Mouse (Mus musculus) common myeloid progenitor, adult 5-6 weeks (primary cell): Measurements from ENCODE around the gene Plekhf1. TPM values are rescaled to one million over a fixed set of nuclear protein-coding genes. Genes with fewer than 3 reads are reported as not detected.

ENCODE experiments used
- ATAC-seq: replicated peaks from 2 replicates; pipeline ENCODE4 v1.8.0; 2016; ENCODE audit warnings: low read depth, mild to moderate bottlenecking, moderate TSS enrichment, inconsistent platforms; ENCODE audit not compliant: poor library complexity, severe bottlenecking
- total RNA-seq: library from RNA; stranded (forward); fragments of 200-1000, 187-1606 nt; gene quantifications from 2 replicates; pipeline ENCODE4 v1.2.3, GENCODE M21; 2017

The Plekhf1 gene
- total RNA-seq = 0.27 and 0.34 TPM in 2 replicates

GRCm38 (mm10) chr7:38227900-38228298 is at the start of gene Plekhf1:
Gene Plekhf1, minus strand, starts transcription at chr7:38228016.
- peak; percentile 96 for ATAC-seq

GRCm38 (mm10) chr7:38272551-38272950 is 44.7 kb upstream of the Plekhf1 start:
- no peak for ATAC-seq

- peak; percentile 22 for ATAC-seq
Measured at GRCm38 (mm10) chr7:38271859-38272258, 44.0 kb upstream of the Plekhf1 start.

GRCm38 (mm10) chr7:38271511-38271811 is 43.6 kb upstream of the Plekhf1 start:
- ATAC-seq = no peak

- peak; percentile 94 for ATAC-seq
Measured at GRCm38 (mm10) chr7:38270703-38271510, 43.1 kb upstream of the Plekhf1 start, which contains the start of gene Pop4. Gene Pop4, minus strand, starts transcription at chr7:38271423.

DNA sequence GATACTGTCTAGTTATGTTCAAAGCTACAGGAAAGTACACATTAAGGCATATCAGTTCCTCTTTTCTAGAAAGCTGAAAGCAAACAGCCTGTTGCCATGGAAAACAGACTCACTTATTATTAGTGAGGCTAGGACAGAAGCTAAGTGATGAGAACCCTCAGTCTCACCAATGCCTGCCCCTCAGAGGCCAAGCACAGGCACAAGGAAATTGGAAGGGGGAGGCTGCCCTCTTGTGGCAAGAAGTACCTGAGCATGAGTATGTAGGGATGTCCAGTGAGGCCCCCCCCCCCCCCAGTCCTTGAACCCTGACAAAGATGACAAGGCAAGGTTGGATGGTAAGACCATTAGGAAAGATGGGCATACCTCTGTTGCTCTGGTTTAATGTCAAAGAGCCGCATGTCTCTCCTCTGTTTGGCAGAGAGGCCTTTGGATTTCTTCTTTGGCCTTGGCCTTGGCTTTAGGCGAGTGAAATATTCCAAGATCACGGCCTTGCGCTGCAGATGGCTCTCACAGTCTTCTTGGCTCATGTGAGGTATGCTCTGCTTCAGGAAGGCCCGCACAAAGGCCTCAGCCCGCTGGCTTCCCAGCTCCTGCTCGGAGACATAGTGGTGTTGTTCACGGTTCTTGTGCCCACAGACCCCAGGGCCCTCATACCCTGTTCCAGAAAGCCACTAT is 39.3 kb upstream of the Plekhf1 start:
- peak; percentile 66 for ATAC-seq

DNA sequence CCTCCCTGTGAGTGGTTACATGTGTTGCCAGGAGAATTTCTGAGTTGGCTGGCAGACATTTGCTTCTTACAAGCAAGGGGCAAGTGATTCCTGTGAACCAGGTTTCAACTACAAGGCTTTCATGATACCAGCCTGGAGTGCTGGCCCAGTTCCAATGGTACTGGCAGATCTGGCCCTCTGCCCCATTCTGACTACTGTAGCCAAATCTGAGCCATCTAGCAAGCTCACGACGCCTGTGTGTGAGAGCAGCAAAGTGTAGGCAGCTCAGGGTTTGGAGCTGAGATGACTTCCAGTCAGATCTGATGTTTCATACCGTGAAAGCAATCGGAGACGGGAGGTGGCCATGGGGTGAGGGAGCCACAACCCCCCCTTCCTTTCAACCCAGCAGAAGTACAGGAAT is 34.6 kb upstream of the Plekhf1 start:
- ATAC-seq = no peak

DNA sequence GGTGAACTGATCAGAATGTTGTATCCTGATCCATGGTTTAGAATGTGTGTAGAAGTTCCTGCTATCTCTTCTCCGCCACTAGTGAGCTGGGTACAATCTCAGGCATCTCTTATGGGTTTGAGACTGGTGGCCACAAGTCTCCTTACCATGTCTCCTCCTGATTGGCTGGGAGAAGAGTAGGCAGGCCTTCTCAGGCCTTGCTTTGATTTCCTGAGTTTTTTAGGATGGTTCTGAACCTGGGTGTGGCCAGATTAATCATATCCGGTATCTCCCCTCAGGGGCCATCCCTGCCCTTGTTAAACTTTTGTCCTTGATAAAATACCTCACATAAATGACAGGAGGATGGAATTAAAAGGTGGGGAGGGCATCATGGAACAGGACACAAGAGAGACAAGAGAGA is 31.8 kb upstream of the Plekhf1 start:
- ATAC-seq = no peak

DNA sequence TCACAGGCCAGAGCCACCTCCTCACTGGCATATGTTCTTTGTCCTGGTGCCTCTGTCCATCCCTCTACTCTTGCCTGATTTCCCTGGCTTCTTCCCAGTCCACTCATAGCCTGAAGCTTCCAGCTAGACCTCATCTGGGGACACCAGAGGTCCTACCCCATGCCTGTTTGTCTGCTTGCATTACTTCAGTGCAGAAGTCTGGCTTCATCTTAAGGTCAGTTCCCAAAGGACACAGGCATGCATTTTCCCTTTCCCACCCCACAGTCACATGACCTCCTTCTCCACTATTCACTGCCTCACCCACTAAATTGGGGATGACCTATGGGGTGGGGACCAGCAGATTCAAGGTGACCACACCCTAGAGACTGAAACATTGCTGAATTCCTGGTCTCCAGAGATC is 25.6 kb upstream of the Plekhf1 start:
- ATAC-seq = no peak

- ATAC-seq = no peak
Measured at GRCm38 (mm10) chr7:38251494-38252216, 23.8 kb upstream of the Plekhf1 start.

- ATAC-seq = no peak
Measured at GRCm38 (mm10) chr7:38242417-38242816, 14.6 kb upstream of the Plekhf1 start.

DNA sequence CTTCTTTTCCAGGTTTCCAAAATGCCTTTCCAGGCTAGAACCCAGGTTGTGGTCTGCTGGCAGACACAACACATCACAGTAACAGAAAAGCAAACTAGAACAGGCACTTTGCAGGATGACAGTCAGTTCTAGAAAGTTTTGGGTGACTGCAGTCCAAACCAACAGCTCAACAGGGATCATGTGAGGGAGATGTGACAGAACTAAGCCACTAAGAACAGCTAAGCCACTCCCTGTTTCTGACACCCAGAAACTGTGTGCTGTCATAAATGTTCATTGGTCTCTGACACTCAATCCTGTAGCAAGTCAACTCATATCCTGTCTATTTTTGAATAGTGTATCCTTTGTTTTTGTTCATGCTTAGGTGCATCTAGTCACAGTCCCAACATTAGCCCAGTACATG is 9.3 kb upstream of the Plekhf1 start:
- ATAC-seq = no peak

DNA sequence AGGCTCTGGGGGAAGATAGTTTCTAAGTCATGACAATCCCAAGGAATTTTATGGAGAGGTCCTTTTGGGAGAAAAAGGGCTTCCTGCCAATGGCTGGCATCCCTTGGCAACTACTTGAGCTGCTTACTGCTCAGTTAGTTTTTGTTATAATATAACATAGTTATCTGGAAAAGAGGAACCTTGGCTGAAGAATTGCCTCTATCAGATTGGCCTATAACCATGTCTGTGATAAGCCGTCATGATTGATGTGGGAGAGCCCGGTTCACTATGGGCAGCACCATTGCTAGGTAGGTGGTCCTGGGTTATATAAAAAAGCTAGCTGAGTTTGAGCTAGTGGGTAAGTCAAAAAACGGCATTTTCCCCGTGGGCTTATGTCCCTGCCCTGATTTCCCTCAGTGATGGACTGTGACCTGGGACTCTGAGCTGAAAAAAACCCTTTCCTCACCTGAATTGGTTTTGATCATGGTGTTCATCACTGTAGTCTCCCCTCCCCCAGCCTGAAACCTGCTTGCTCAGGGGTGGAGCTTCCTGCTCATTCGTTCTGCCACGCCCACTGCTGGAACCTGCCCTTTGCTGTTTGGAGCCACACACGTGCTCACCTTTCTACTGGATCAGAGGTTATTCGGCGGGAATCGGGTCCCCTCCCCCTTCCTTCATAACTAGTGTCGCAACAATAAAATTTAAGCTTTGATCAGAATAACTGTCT is 8.7 kb upstream of the Plekhf1 start:
- ATAC-seq = 0 out of 2 replicates have a peak, but pooled peaks have one; percentile 18

DNA sequence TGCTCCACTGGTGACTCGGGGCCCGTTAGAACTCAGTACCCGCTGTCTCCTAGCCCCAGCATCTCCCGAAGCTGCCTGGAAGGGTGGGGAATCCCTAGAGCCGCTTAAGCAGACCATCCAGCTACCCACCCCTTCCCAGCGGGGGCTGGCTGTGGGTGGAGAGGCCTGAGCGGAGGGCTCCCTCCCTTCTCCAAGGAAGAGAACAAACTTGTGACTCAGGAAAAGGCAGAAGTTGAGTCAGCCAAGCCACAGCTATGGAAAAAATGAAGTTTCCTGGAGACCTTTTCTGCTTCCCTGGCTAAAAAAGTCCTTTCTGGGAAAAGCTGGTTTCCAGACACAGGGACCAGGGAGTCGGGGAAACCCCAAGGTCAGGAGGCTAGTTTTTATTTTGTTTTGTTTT is 2.5 kb upstream of the Plekhf1 start:
- ATAC-seq = no peak

GRCm38 (mm10) chr7:38228329-38228728 is 513 bp upstream of the Plekhf1 start:
- no peak for ATAC-seq

DNA sequence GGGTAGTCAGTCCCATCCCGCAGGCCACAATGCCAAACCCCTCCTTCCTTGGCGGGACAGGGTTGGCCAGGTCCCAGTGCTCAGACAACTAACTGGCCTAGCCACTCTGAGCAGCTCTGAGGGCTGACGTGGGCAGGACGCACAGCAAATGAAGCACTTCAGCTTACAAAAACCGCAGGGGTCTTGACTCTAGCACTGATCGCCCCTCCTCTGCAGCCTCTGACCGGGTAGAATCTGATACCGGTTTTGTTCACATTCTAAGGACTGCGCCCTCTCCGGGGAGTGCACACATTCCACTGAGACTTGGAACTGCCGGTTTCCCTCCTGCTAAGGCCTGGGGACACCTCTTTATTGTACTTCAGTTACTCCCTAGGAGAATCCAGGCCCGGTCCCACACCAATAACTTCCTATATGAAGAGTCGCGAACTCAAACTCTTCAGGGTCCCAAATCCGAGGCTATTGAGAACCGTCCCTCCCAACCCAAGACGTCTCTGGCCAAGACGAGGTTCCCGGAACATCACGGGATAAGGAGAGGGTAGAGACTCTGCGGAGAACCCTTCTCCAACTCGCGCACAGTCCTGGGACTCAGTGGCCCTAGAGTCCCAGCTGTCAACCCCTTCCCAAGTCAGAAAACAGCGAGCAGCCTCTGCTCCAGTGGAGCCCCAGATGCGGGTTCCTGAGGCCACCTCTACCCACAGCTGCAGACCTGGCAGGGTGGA is 476 bp downstream of the Plekhf1 start:
- peak; percentile 55 for ATAC-seq

- no peak for ATAC-seq
Measured at GRCm38 (mm10) chr7:38226226-38226625, 1.6 kb downstream of the Plekhf1 start.

DNA sequence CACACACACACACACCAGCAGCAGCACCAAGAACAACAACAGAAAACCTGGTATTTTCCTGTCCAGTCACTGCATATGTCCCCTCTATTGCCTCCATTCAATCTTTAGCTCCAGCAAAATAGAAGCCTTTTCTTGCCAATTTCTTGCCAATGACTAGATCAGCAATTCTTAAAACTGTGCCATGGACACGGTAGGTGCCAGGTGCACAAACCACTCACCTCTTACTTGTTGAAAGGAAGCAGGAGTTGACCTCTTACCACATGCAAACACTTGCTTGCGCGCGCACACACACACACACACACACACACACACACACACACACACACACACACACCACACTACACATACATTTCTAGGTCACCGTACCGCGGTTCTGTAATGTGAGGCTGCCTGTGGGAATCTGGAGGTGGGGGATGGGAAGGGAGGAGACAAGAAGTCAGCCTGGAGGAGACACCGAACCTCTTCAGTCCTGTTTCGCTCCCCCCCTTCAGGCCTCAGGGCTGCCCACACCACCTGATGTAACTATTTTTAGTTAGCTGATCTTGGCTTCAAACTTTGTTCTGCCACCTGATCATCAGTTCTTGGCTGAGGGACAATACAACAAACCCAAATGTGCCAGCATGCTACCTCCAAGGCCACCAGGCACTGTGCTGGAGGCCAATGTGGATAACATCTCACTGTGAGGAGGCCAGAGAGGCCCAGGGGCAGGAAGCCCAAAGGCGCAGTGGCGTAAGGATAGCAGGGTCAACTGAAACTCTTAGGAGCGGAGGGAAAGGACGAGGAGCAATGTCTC is 3.0 kb downstream of the Plekhf1 start:
- no peak for ATAC-seq

GRCm38 (mm10) chr7:38220866-38221265 is 7.0 kb downstream of the Plekhf1 start:
- ATAC-seq = no peak
